Comparison of ENCODE assay signal across 8 mouse cellular contexts in the genomic region with DNA sequence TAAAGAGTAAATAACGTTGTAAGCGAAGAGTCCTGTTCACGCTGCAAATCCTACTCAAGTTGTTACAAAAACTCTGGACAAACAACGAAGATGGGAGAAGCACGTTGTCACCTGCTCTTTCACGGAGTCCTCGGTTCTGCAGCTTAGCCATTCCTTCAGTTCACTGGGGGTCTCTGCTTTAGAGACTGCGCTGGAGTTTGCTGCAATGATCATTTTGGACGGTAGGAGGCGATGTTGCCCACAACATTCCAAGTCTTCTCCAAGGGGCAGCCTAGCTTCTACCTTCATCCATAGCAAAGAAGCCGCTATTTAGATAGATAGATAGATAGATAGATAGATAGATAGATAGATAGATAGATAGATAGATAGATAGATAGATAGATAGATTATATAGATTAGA. TPM values are rescaled to one million over a fixed set of nuclear protein-coding genes. Genes with fewer than 3 reads are reported as not detected.
DNase-seq lines count a peak whose midpoint lies in the region; TF ChIP-seq lines count a peak whose summit lies in the region.
"Had no signal": no experiment of that assay in that cellular context is flagged by ENCODE, and none has a peak within 500 bp of the region (broad histone marks: within the 10 kb centered on the region; RNA-seq: fewer than 3 reads in every experiment).

No protein-coding gene starts in this region.

- H3K27ac ChIP-seq in MEL (ENCODE audit: control insufficient read depth, low read depth, low read length) = no peak overlapping the region

- peak; percentile 16 to 44 for DNase-seq in CD8-positive naive resting alpha-beta T cell, adult 2 months (ENCODE audit: low read depth in 2 of 2, low spot score in 2 of 2)
- DNase-seq in MEL (ENCODE audit: low read depth, low spot score) = peak; percentile 55
- DNase-seq in cerebellum, postnatal 36 days = peak; percentile 67 to 75
- DNase-seq in heart, adult 8-10 months (ENCODE audit: low spot score) = peak; percentile 11
- DNase-seq in kidney, postnatal 14 days = peak; percentile 44
- DNase-seq in lung, adult 2 months = peak; percentile 33
- peak; percentile 37 for DNase-seq in ovary, postnatal 36 days (ENCODE audit: low spot score)

- TF ChIP-seq POLR2A in MEL (IDR thresholded peaks at IDR 0.05; ENCODE audit: control insufficient read depth in 1 of 2, insufficient read depth in 1 of 2, low read depth in 1 of 2, low read length in 2 of 2, poor library complexity in 1 of 2) = no peak
- TF ChIP-seq POLR2A in lung, adult 2 months (IDR thresholded peaks at IDR 0.05; ENCODE audit: borderline replicate concordance, extremely low read depth, low read depth, low read length) = no peak

- no peaks in the 10 kb centered on the region for H3K9me3 ChIP-seq in MEL (replicated peaks; ENCODE audit: insufficient read depth, low read length)

- H3K9ac ChIP-seq in MEL (ENCODE audit: control insufficient read depth, low read depth, low read length, poor library complexity, severe bottlenecking) = no peak overlapping the region

- H3K4me3 ChIP-seq in MEL (ENCODE audit: control insufficient read depth in 1 of 2, insufficient read depth in 1 of 2, low read depth in 2 of 2, low read length in 2 of 2) = no peak overlapping the region
- no peak overlapping the region for H3K4me3 ChIP-seq in lung, adult 2 months (replicated peaks; ENCODE audit: extremely low read depth, low read depth, low read length)

- H3K4me1 ChIP-seq in MEL (ENCODE audit: control insufficient read depth in 1 of 2, insufficient read depth in 2 of 2, low read length in 2 of 2) = no peaks in the 10 kb centered on the region; a peak in 1 of 4 replicates
- H3K4me1 ChIP-seq in lung, adult 2 months (ENCODE audit: control insufficient read depth, insufficient read depth, low read length) = no peaks in the 10 kb centered on the region

- no peak for TF ChIP-seq EP300 in MEL (IDR thresholded peaks at IDR 0.05; ENCODE audit: low read depth in 1 of 2, low read length in 2 of 2)

- WGBS in lung, adult 2 months = 12% methylated on average over 11 of the region's 11 CpGs

- H3K79me2 ChIP-seq in MEL (ENCODE audit: control insufficient read depth, insufficient read depth, low read length, poor library complexity) = no peaks in the 10 kb centered on the region

- TF ChIP-seq RAD21 in MEL (IDR thresholded peaks at IDR 0.05; ENCODE audit: low read depth, low read length) = peak; percentile 79

- peak; percentile 72 to 78 (median 75) for TF ChIP-seq CTCF in MEL (IDR thresholded peaks at IDR 0.05 in 2 of 3, conservative IDR thresholded peaks at IDR 0.05 in 1 of 3; ENCODE audit: control insufficient read depth in 1 of 3, insufficient read depth in 1 of 3, low read depth in 2 of 3, low read length in 3 of 3, poor library complexity in 1 of 3, severe bottlenecking in 1 of 3)
- peak; percentile 70 for TF ChIP-seq CTCF in lung, adult 2 months (IDR thresholded peaks at IDR 0.05; ENCODE audit: insufficient read depth, low read length)

- no peaks in the 10 kb centered on the region for H3K27me3 ChIP-seq in MEL (ENCODE audit: control insufficient read depth in 1 of 2, insufficient read depth in 2 of 2, low read length in 2 of 2)

- no peaks in the 10 kb centered on the region for H3K36me3 ChIP-seq in MEL (ENCODE audit: control insufficient read depth in 1 of 2, insufficient read depth in 2 of 2, low read length in 2 of 2)

TF ChIP-seq in MEL, 35 proteins besides CTCF, POLR2A, EP300 and RAD21:
- TF ChIP-seq ZC3H11A (IDR thresholded peaks at IDR 0.05; ENCODE audit: low read depth, low read length) (peak; percentile 52; the same call in 1 of the 2 replicates), SMC3 (IDR thresholded peaks at IDR 0.05; ENCODE audit: low read depth, low read length) (peak; percentile 65), SIN3A (IDR thresholded peaks at IDR 0.05; ENCODE audit: low read length) (no peak)

RNA-seq across cellular contexts. Expression of a gene that starts 23.7 kb away (rescaled TPM):
- not detected in 2 replicates for total RNA-seq in MEL (2012; rRNA removed)
- polyA plus RNA-seq in MEL (2012; ENCODE audit: insufficient read depth in 1 of 2, insufficient read length in 2 of 2, low read depth in 1 of 2, low replicate concordance in 2 of 2, missing spikeins in 1 of 2) = not detected
- not detected for total RNA-seq in heart, adult 8-10 months (2022)
- polyA plus RNA-seq in lung, adult 2 months (2012; rRNA removed) = 0.10 TPM in 1 of 2 replicates, not detected in the other
- polyA plus RNA-seq: liver, embryonic 16.5 days had no signal

RNA-seq across cellular contexts. Expression of a gene that starts 33.4 kb away (rescaled TPM):
- total RNA-seq in MEL (2012; rRNA removed) = 12.1 and 14.0 TPM in 2 replicates
- 10 to 100 TPM in 1 of 2 experiments, not detected in 1; 14.4 TPM for polyA plus RNA-seq in MEL (2012; ENCODE audit: insufficient read depth in 1 of 2, insufficient read length in 2 of 2, low read depth in 1 of 2, low replicate concordance in 2 of 2, missing spikeins in 1 of 2)
- total RNA-seq in heart, adult 8-10 months (2022) = 1 to 10 TPM in 3 of 4 experiments, under 1 TPM in 1; 0.71 to 1.9 (median 1.3) TPM
- polyA plus RNA-seq in lung, adult 2 months (2012; rRNA removed) = 0.91 and 1.3 TPM in 2 replicates

Comparison
In these comparisons a context has a peak if more than half of its experiments do, and no peak if none do; other contexts are left out.
1. DNase-seq: peak in every context shown above with its lines; median percentile 71 in cerebellum, postnatal 36 days; 55 in MEL; 44 in kidney, postnatal 14 days; 37 in ovary, postnatal 36 days; 33 in lung, adult 2 months; 30 in CD8-positive naive resting alpha-beta T cell, adult 2 months; 11 in heart, adult 8-10 months.